Mouse (Mus musculus) neural tube, embryonic 14.5 days (tissue): ENCODE measurements at regions not wholly inside any gene's neighbourhood (a gene's known extent, or its start where the extent isn't known, plus 50 kb on each side); places are given as distances from the start of the nearest gene placed in this dataset.

Experiments used
- ATAC-seq: fragments of 200-750 bp; cut with Nextera tagmentation; 2 replicates; pipeline ENCODE4 v1.8.0; 2017; ENCODE audit warnings: low read depth, mild to moderate bottlenecking, moderate TSS enrichment, moderate library complexity
- H3K27ac ChIP-seq: fragments of 300-500 bp; sonication (generic); 2 replicates; pipeline ENCODE4 v1.5.1; 2014; ENCODE audit warnings: low read depth, mild to moderate bottlenecking, control low read depth, low read length, moderate library complexity, mixed read lengths
- H3K27me3 ChIP-seq: fragments of 300-500 bp; sonication (generic); 2 replicates; pipeline ENCODE4 v1.6.1; 2014; ENCODE audit warnings: low read length; ENCODE audit not compliant: control insufficient read depth, insufficient read depth
- H3K36me3 ChIP-seq: fragments of 300-500 bp; sonication (generic); 2 replicates; pipeline ENCODE4 v1.6.1; 2014; ENCODE audit warnings: low read length, mixed read lengths; ENCODE audit not compliant: control insufficient read depth, insufficient read depth
- H3K4me1 ChIP-seq: fragments of 300-500 bp; sonication (generic); 2 replicates; pipeline ENCODE4 v1.6.1; 2014; ENCODE audit warnings: low read length; ENCODE audit not compliant: control insufficient read depth, insufficient read depth
- H3K4me2 ChIP-seq: fragments of 300-500 bp; sonication (generic); 2 replicates; pipeline ENCODE4 v1.6.1; 2014; ENCODE audit warnings: mild to moderate bottlenecking, low read depth, low read length, control low read depth
- H3K4me3 ChIP-seq: fragments of 300-500 bp; sonication (generic); 2 replicates; pipeline ENCODE4 v1.5.1; 2014; ENCODE audit warnings: low read depth, low read length, control low read depth, mixed read lengths
- H3K9ac ChIP-seq: fragments of 300-500 bp; sonication (generic); replicated peaks from 2 replicates; pipeline ENCODE4 v1.6.1; 2014; ENCODE audit warnings: low read depth, mild to moderate bottlenecking, control low read depth, low read length, mixed read lengths
- H3K9me3 ChIP-seq: fragments of 300-500 bp; sonication (generic); 2 replicates; pipeline ENCODE4 v1.6.1; 2016; ENCODE audit warnings: low read length; ENCODE audit not compliant: control insufficient read depth
- WGBS: fragments of 180-500 bp; shearing (Covaris S2); extraction: QIAGEN DNeasy Blood & Tissue Kit; methylation state at CpG from one replicate; pipeline ENCODE4 v1.1.7; 2014; 5-methylcytosine and 5-hydroxymethylcytosine counted together

GRCm38 (mm10) chr2:56576588-56576987, 547.2 kb downstream of the Nr4a2 start:
- H3K4me3 ChIP-seq: no peak overlapping the region
- WGBS: 35% methylated on average over 3 of the region's 3 CpGs
- H3K27me3 ChIP-seq: no peaks in the 10 kb centered on the region
- no peak overlapping the region for H3K4me2 ChIP-seq
- H3K4me1 ChIP-seq: no peaks in the 10 kb centered on the region
- no peak overlapping the region for H3K27ac ChIP-seq
- no peak overlapping the region for H3K9ac ChIP-seq
- H3K9me3 ChIP-seq: no peaks in the 10 kb centered on the region
- H3K36me3 ChIP-seq: no peaks in the 10 kb centered on the region
- peak; percentile 41; the same call in 1 of the 2 replicates for ATAC-seq

GRCm38 (mm10) chr2:56572757-56573156, 551.0 kb downstream of the Nr4a2 start:
- no peak overlapping the region for H3K4me2 ChIP-seq
- 68% methylated on average over 2 of the region's 2 CpGs for WGBS
- no peak for ATAC-seq

GRCm38 (mm10) chr2:56561321-56561720, 562.5 kb downstream of the Nr4a2 start:
- Histone ChIP-seq H3K4me3 (no peak overlapping the region), H3K27me3 (no peaks in the 10 kb centered on the region), H3K27ac (no peak overlapping the region), H3K36me3 (no peaks in the 10 kb centered on the region), H3K9me3 (no peaks in the 10 kb centered on the region), H3K4me1 (no peaks in the 10 kb centered on the region), H3K9ac (no peak overlapping the region), H3K4me2 (no peak overlapping the region)
- 70% methylated on average over 2 of the region's 2 CpGs for WGBS
- ATAC-seq: no peak

More at GRCm38 (mm10) chr2:56572757-56573156, 551.0 kb downstream of the Nr4a2 start:
- H3K36me3 ChIP-seq: no peaks in the 10 kb centered on the region
- no peak overlapping the region for H3K4me3 ChIP-seq
- no peaks in the 10 kb centered on the region for H3K27me3 ChIP-seq
- H3K27ac ChIP-seq: no peak overlapping the region
- H3K9me3 ChIP-seq: no peaks in the 10 kb centered on the region
- H3K4me1 ChIP-seq: no peaks in the 10 kb centered on the region
- no peak overlapping the region for H3K9ac ChIP-seq

- Histone ChIP-seq H3K27me3 (no peaks in the 10 kb centered on the region), H3K4me1 (no peaks in the 10 kb centered on the region), H3K27ac (no peak overlapping the region), H3K4me3 (no peak overlapping the region), H3K4me2 (no peak overlapping the region), H3K36me3 (no peaks in the 10 kb centered on the region), H3K9ac (no peak overlapping the region), H3K9me3 (no peaks in the 10 kb centered on the region)
- 72% methylated on average over 7 of the region's 7 CpGs for WGBS
- no peak for ATAC-seq
These were observed 571.4 kb downstream of the Nr4a2 start for GRCm38 (mm10) chr2:56552197-56552964.

- Histone ChIP-seq H3K4me1 (no peaks in the 10 kb centered on the region), H3K9me3 (no peaks in the 10 kb centered on the region), H3K4me2 (no peak overlapping the region), H3K9ac (no peak overlapping the region), H3K27me3 (no peaks in the 10 kb centered on the region), H3K36me3 (no peaks in the 10 kb centered on the region), H3K27ac (no peak overlapping the region), H3K4me3 (no peak overlapping the region)
- no peak for ATAC-seq
- 88% methylated on average over 2 of the region's 2 CpGs for WGBS
These were observed 573.6 kb downstream of the Nr4a2 start for GRCm38 (mm10) chr2:56550163-56550562.

- Histone ChIP-seq H3K9me3 (no peaks in the 10 kb centered on the region), H3K36me3 (no peaks in the 10 kb centered on the region), H3K4me2 (no peak overlapping the region), H3K27ac (no peak overlapping the region), H3K4me3 (no peak overlapping the region), H3K4me1 (no peaks in the 10 kb centered on the region), H3K9ac (no peak overlapping the region), H3K27me3 (no peaks in the 10 kb centered on the region)
- ATAC-seq: no peak
- 52% methylated on average over 2 of the region's 2 CpGs for WGBS
These were observed 583.1 kb downstream of the Nr4a2 start for GRCm38 (mm10) chr2:56540714-56541113.

- Histone ChIP-seq H3K36me3 (no peaks in the 10 kb centered on the region), H3K9me3 (no peaks in the 10 kb centered on the region), H3K4me1 (no peaks in the 10 kb centered on the region), H3K27me3 (no peaks in the 10 kb centered on the region), H3K9ac (no peak overlapping the region), H3K27ac (no peak overlapping the region), H3K4me2 (no peak overlapping the region), H3K4me3 (no peak overlapping the region)
- ATAC-seq: peak; percentile 65; the same call in 1 of the 2 replicates
- WGBS: 59% methylated on average over 8 of the region's 8 CpGs
These were observed 584.0 kb downstream of the Nr4a2 start for GRCm38 (mm10) chr2:56539828-56540227.

GRCm38 (mm10) chr2:56519428-56519827, 604.4 kb downstream of the Nr4a2 start:
- no peak overlapping the region for H3K9ac ChIP-seq
- no peak overlapping the region for H3K27ac ChIP-seq
- no peak overlapping the region for H3K4me2 ChIP-seq
- ATAC-seq: peak; percentile 81; the same call in 1 of the 2 replicates
- no peaks in the 10 kb centered on the region for H3K36me3 ChIP-seq
- WGBS: 40% methylated on average over 7 of the region's 7 CpGs
- no peak overlapping the region for H3K4me3 ChIP-seq
- no peaks in the 10 kb centered on the region for H3K9me3 ChIP-seq
- H3K4me1 ChIP-seq: no peaks in the 10 kb centered on the region
- H3K27me3 ChIP-seq: no peaks in the 10 kb centered on the region
